Mouse (Mus musculus): ENCODE results near the gene Rimklb.
A peak's percentile ranks its signal among the peaks of the same experiment; 100 is the strongest.
"Not testable (repeated sequence)": the region's sequence is repeated elsewhere in the genome, so short reads cannot be mapped to it uniquely, and the experiment has no call there.

Gene Rimklb

GRCm38 (mm10) chr6:122498661-122499060 is at the start of gene Rimklb:
Gene Rimklb, minus strand, starts transcription at chr6:122498761.
- DNase-seq = no peak

- DNase-seq = no peak
Measured at GRCm38 (mm10) chr6:122545948-122546347, 47.4 kb upstream of the Rimklb start.

GRCm38 (mm10) chr6:122545289-122545882 is 46.8 kb upstream of the Rimklb start:
- DNase-seq = no peak

GRCm38 (mm10) chr6:122544672-122545071 is 46.1 kb upstream of the Rimklb start:
- no peak for DNase-seq

- DNase-seq = no peak
Measured at GRCm38 (mm10) chr6:122543574-122543973, 45.0 kb upstream of the Rimklb start.

GRCm38 (mm10) chr6:122542459-122542858 is 43.9 kb upstream of the Rimklb start:
- not testable (repeated sequence) for DNase-seq

GRCm38 (mm10) chr6:122539564-122539963 is 41.0 kb upstream of the Rimklb start:
- DNase-seq = no peak

- DNase-seq = no peak
Measured at GRCm38 (mm10) chr6:122534032-122534431, 35.5 kb upstream of the Rimklb start.

- no peak for DNase-seq
Measured at GRCm38 (mm10) chr6:122532883-122533302, 34.3 kb upstream of the Rimklb start.

- DNase-seq = no peak
Measured at GRCm38 (mm10) chr6:122531466-122532174, 33.1 kb upstream of the Rimklb start.

GRCm38 (mm10) chr6:122528136-122528535 is 29.6 kb upstream of the Rimklb start:
- no peak for DNase-seq

- peak in 1 of 2 experiments; percentile 12 for DNase-seq
Measured at GRCm38 (mm10) chr6:122527596-122527995, 29.0 kb upstream of the Rimklb start.

GRCm38 (mm10) chr6:122523289-122523688 is 24.7 kb upstream of the Rimklb start:
- DNase-seq = no peak

- DNase-seq = no peak
Measured at GRCm38 (mm10) chr6:122522595-122522994, 24.0 kb upstream of the Rimklb start.

GRCm38 (mm10) chr6:122519384-122519783 is 20.8 kb upstream of the Rimklb start:
- DNase-seq = no peak

GRCm38 (mm10) chr6:122517668-122518067 is 19.1 kb upstream of the Rimklb start:
- no peak for DNase-seq

- DNase-seq = not testable (repeated sequence)
Measured at GRCm38 (mm10) chr6:122515762-122516161, 17.2 kb upstream of the Rimklb start.

- no peak for DNase-seq
Measured at GRCm38 (mm10) chr6:122514312-122514711, 15.8 kb upstream of the Rimklb start.

GRCm38 (mm10) chr6:122512914-122513878 is 14.6 kb upstream of the Rimklb start:
- no peak for DNase-seq

- DNase-seq = no peak
Measured at GRCm38 (mm10) chr6:122508494-122508893, 9.9 kb upstream of the Rimklb start.

GRCm38 (mm10) chr6:122505545-122505944 is 7.0 kb upstream of the Rimklb start, which contains the start of gene Mfap5:
Gene Mfap5, plus strand, starts transcription at chr6:122505845.
- DNase-seq = no peak

GRCm38 (mm10) chr6:122505041-122505440 is 6.5 kb upstream of the Rimklb start:
- no peak for DNase-seq

GRCm38 (mm10) chr6:122496501-122496900 is 2.1 kb downstream of the Rimklb start:
- no peak for DNase-seq

All from spleen, adult 18-20 months (tissue).